Mouse (Mus musculus) kidney, adult 9 months (tissue): ENCODE measurements around the gene Lysmd1.

Source experiments
- DNase-seq: peaks from one replicate; pipeline ENCODE4 v3.0.0; 2022

The Lysmd1 gene

DNA sequence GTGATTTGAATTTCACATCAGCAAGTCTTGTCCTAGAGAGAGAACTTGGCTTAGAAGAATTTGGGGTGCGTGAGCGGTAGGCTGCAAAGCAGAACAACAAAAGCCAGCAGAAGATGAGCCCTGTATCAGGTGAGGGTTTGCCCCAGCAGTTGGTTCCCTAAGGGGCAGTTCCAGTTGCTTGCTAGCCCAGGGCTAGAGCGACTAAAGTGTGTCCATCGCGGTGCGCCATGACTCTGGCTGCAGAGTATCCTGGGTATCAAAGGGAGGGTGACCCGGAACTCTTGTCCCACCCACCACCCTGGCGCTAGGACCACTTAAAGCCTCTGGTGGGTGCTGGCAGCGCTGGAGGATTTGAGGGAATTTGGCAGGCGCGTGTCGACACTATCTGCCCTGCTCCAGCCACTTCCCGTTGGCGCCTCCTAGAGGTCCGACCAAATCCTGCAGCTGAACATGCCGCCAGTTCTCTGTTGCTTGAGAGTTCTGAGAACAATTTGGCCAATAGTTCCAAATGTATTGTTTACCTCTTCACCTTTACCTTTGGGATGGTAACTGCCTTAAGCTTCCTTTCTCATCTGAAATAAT, 40.2 kb downstream of the Lysmd1 start:
- peak; percentile 89 for DNase-seq

DNA sequence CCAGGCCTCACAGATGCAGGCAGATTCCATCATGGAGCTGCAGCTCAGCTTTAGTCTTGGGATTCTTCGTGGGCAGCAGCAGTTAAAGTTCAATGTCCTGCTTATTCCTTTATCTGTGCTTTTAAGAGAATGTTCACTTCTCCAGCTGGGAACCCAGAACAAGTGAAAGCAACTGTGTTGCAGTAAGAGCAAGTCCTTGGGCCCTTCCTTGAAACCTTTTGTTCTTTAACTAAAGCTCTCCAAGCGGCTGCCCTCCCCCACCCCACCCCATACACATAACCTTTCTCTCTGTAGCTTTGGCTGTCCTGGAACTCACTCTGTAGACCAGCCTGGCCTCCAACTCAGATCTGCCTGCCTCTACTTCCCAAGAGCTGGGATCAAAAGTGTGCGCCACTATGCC, 42.6 kb downstream of the Lysmd1 start:
- no peak for DNase-seq

DNA sequence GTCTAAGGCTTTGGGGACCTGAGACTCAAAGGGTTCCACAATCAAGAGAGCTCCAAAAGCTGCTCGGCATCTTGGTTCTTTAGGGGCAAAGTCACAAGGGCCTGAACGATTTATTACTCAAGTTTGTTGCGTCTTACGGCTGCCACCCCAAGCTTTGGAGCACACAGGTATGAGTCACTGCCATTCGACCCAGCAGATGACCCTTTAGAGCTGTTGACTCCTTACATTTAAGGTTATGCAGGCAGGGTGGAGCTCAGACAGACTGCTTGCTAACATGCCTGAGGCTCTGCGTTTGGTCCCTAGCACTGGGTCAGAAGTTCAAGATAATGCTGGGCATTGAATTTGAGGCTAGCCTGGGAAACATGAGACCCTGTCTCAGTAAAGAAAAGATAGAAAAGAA, 43.7 kb downstream of the Lysmd1 start:
- DNase-seq, result no peak

DNA sequence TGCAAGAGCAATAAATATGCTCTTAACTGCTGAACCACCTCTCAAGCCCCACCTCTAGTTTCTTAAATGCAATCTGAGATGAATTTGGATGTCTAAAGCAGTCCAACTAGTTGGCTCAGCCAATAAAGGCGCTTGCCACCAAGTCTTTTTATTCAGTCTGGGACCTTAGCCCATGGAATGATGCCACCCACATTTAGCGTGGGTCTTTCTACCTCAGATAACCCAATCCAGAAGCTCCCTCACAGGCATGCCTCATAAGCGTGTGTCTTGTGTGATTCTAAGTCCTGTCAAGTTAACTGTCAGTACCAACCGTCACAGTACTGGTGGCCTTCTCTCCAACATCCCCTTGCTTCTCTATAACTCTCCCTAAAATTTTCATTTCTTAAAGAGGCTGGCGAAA, 45.1 kb downstream of the Lysmd1 start:
- no peak for DNase-seq

DNA sequence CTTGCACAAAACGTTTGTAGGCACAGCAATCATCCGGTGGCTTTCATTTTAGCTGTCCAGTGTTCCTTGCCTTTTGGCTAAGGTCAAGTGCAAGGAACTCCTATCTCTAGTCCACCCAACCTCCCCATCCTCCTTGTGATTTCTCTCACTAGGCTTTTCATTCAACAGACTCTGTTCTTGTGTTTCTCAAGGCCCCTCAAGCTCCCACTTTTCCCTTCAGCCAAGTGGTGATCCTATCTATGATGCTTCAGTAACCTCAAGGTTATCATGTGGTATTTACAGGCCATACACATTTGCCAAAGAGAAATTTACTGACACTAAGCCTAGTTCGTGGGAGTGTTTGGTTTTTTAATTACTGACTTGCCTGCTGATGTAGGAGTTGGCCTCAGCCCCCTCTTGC, 46.0 kb downstream of the Lysmd1 start:
- no peak for DNase-seq

DNA sequence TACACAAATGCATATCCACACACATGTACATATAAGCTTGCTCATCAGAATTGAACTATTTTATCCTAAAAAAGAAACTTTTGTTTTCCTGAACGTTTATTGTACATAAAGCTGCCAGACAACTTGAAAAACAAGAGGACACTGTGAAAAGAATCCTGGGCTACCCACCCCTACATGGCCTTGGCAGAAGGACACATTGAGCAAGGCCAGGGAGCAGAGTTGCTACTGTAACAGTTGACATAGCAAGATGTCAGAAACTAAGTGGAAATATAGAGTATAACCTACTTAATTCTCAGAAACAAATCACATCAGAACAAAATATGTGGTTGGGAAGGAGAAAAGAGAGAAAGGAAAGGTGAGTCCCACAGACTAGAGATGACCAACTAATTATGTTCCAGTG, 48.0 kb downstream of the Lysmd1 start:
- no peak for DNase-seq

DNA sequence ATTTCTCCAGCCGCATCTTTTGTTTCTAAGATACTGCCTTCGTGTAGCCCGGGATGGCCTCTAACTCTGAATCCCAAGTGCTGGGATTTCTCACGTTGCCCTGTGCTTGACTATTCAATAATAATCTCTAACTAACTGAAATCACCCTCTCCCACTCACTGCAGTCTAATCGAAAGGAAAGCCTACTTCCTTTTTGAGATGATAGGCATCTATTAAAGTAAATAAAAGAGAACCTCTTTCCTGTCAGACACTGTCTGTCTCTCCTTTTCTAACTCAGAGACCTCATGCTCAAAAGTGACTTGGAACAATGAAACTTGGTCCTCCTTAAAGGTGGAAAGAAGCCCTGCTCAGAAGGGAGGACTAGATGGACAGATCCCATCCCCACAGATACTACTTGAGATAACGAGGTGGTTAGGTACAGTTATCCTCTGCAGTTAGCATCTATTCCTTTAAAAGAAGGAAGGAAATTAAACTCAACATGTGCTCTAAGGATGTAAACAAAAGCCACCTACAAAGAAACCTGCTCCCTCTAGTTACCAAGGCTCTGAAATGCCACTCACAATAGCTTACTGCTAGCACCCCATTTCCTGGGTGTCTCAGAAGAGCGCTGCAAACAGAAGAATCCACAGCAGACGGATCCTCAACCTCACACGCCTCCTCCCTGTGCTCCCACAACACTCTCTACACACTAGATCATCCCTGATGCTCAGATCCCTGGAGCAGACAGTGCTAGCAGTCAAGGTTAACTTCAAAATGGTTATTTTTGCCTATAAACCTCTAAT, 51.1 kb downstream of the Lysmd1 start:
- no peak for DNase-seq

DNA sequence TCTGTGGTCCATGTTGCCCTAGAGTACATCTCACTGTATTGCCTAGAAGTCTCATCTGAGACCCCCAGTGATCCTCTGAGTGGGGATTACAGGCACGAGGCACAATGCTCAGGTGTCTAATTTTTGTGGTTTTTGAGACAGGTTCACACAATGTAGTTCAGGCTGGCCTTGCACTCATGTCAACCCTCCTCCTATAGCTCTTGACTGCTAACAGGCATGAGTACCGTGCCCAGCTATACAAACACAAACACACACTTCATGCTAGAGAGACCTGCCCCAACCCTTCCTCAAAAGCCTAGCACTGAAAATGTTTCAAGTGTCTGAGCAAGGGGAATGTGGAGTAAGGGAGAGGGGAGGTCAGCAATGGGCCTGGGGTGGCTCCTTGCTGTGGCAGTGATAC, 52.2 kb downstream of the Lysmd1 start:
- no peak for DNase-seq

DNA sequence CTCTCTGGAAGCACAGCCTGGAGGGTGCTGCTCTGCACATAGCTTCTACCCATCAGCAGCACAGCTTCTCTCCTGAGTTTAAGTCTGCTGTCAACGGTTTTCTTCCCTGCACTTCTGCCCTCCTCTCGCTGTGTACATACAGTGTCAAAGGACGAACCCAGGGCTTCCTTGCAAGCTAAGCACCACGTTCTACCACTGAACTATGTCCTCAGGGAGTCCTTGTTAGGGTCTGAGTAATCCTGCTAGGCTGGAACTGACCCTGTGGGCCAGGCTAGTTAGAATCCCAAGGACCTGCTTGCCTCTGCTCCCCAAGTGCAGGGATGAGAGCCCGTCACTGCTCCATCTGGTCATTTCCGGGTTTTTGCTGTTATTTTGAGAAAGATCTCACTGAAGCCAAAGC, 53.0 kb downstream of the Lysmd1 start:
- no peak for DNase-seq
